In the genomic region with DNA sequence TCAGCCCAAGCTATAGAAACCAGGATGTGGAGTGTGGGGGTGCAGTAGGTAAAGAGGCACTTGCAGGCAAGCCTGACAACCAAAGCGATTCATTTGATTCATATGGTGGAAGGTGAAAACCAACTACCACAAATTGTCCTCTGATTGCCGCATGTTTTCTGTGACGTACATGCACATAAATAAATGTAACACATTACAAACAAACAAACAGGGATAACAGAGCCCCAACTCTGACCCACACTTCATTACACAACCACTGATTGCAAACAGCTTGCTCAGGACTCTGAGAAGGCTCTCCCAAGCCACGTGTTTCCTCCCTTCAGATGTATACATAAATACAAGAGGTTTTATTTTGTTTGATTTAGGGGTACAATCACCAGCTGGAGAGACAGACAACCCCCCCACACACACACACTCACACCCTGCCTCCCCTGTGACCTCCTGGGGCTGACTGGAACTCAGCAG, we compare ENCODE assay signal across 8 mouse cellular contexts. TPM values are rescaled to one million over a fixed set of nuclear protein-coding genes. Genes with fewer than 3 reads are reported as not detected.
DNase-seq lines count a peak whose midpoint lies in the region; ATAC-seq and TF ChIP-seq lines count a peak whose summit lies in the region.

No protein-coding gene starts in this region.

- H3K4me1 ChIP-seq in embryonic fibroblast, embryonic 13.5 days (ENCODE audit: control insufficient read depth, insufficient read depth, low read length) = peaks cover 3% of the 10 kb centered on the region
- peaks cover 16% of the 10 kb centered on the region for H3K4me1 ChIP-seq in limb, embryonic 15.5 days
- peaks cover 12% of the 10 kb centered on the region; the same call in 1 of the 2 replicates for H3K4me1 ChIP-seq in stomach, embryonic 14.5 days (ENCODE audit: control insufficient read depth, insufficient read depth, low read length)

- WGBS in limb, embryonic 15.5 days = 18% methylated on average over 4 of the region's 4 CpGs
- 29% methylated on average over 4 of the region's 4 CpGs for WGBS in stomach, embryonic 14.5 days

- peak overlapping the region; percentile 87 for H3K9ac ChIP-seq in limb, embryonic 15.5 days
- peak overlapping the region; percentile 73 for H3K9ac ChIP-seq in stomach, embryonic 14.5 days (replicated peaks; ENCODE audit: low read depth, low read length)

- no peaks in the 10 kb centered on the region for H3K27me3 ChIP-seq in limb, embryonic 15.5 days
- no peaks in the 10 kb centered on the region for H3K27me3 ChIP-seq in stomach, embryonic 14.5 days (ENCODE audit: control insufficient read depth, insufficient read depth, low read length)

- no peak for ATAC-seq in limb, embryonic 15.5 days (ENCODE audit: insufficient number of reproducible peaks, low FRiP score, low TSS enrichment, low read depth)
- no peak for ATAC-seq in stomach, embryonic 14.5 days (ENCODE audit: insufficient number of reproducible peaks, insufficient read depth, low FRiP score, low read depth)

- no peak for TF ChIP-seq CTCF in embryonic fibroblast, embryonic 13.5 days (IDR thresholded peaks at IDR 0.05; ENCODE audit: borderline replicate concordance, insufficient read depth, low read length)

- H3K27ac ChIP-seq in embryonic fibroblast, embryonic 13.5 days (ENCODE audit: insufficient read depth, low read length) = peak overlapping the region; percentile 72
- H3K27ac ChIP-seq in limb, embryonic 15.5 days = peak overlapping the region; percentile 88
- H3K27ac ChIP-seq in stomach, embryonic 14.5 days (ENCODE audit: low read length) = peak overlapping the region; percentile 75; the same call in 1 of the 2 replicates

- peaks cover 28% of the 10 kb centered on the region for H3K36me3 ChIP-seq in limb, embryonic 15.5 days
- peaks cover 28% of the 10 kb centered on the region for H3K36me3 ChIP-seq in stomach, embryonic 14.5 days (ENCODE audit: control insufficient read depth, insufficient read depth, low read length)

- no peak for TF ChIP-seq POLR2A in embryonic fibroblast, embryonic 13.5 days (IDR thresholded peaks at IDR 0.05; ENCODE audit: low read depth, low read length)

- peak; percentile 26 for DNase-seq in embryo, embryonic 10 days (ENCODE audit: low spot score)
- DNase-seq in embryo, embryonic 9.5 days (ENCODE audit: extremely low spot score) = no peak
- DNase-seq in 416B (ENCODE audit: low read depth) = peak; percentile 72
- no peak for DNase-seq in adrenal gland, adult 2 months
- no peak for DNase-seq in ovary, adult 18-20 months (ENCODE audit: low spot score)

- peak overlapping the region; percentile 64 for H3K4me3 ChIP-seq in embryonic fibroblast, embryonic 13.5 days (ENCODE audit: insufficient read depth, low read length)
- peak overlapping the region; percentile 89 for H3K4me3 ChIP-seq in limb, embryonic 15.5 days
- H3K4me3 ChIP-seq in stomach, embryonic 14.5 days (ENCODE audit: low read depth, low read length) = peak overlapping the region; percentile 80

- H3K4me2 ChIP-seq in limb, embryonic 15.5 days = peak overlapping the region; percentile 77
- peak overlapping the region; percentile 78 for H3K4me2 ChIP-seq in stomach, embryonic 14.5 days (replicated peaks; ENCODE audit: low read depth, low read length)

- no peaks in the 10 kb centered on the region for H3K9me3 ChIP-seq in limb, embryonic 15.5 days
- no peaks in the 10 kb centered on the region for H3K9me3 ChIP-seq in stomach, embryonic 14.5 days (ENCODE audit: control insufficient read depth, low read depth, low read length)

RNA-seq across cellular contexts. Expression of gene Man2a2, which starts 1.2 kb away (rescaled TPM):
- 47.6 and 55.1 TPM in 2 replicates for polyA plus RNA-seq in embryonic fibroblast, embryonic 13.5 days (2011; ENCODE audit: insufficient read length, low read depth, missing spikeins)
- 15.7 and 17.6 TPM in 2 replicates for polyA plus RNA-seq in limb, embryonic 15.5 days (2015; fragmentation: Nextera tagmentation; extraction: Ambion mirVana)
- 18.3 and 19.8 TPM in 2 replicates for polyA plus RNA-seq in stomach, embryonic 14.5 days (2014; fragmentation: Nextera tagmentation; extraction: Ambion mirVana)
- 10 to 100 TPM; 77.2 to 99.3 TPM for total RNA-seq in adrenal gland, adult 2 months (2021)
- polyA plus RNA-seq in adrenal gland, adult 2 months (2012; rRNA removed) = 252 and 304 TPM in 2 replicates

RNA-seq across cellular contexts. Expression of gene Fes, which starts 17.7 kb away (rescaled TPM):
- 7.5 and 7.9 TPM in 2 replicates for polyA plus RNA-seq in embryonic fibroblast, embryonic 13.5 days (2011; ENCODE audit: insufficient read length, low read depth, missing spikeins)
- polyA plus RNA-seq in limb, embryonic 15.5 days (2015; fragmentation: Nextera tagmentation; extraction: Ambion mirVana) = 14.8 and 15.8 TPM in 2 replicates
- polyA plus RNA-seq in stomach, embryonic 14.5 days (2014; fragmentation: Nextera tagmentation; extraction: Ambion mirVana) = 9.1 and 9.5 TPM in 2 replicates
- 10 to 100 TPM in 1 of 2 experiments, 1 to 10 TPM in 1; 7.9 to 13.0 TPM for total RNA-seq in adrenal gland, adult 2 months (2021)
- 13.1 and 14.8 TPM in 2 replicates for polyA plus RNA-seq in adrenal gland, adult 2 months (2012; rRNA removed)

RNA-seq across cellular contexts. Expression of gene Hddc3, which starts 27.1 kb away (rescaled TPM):
- 12.2 and 15.4 TPM in 2 replicates for polyA plus RNA-seq in embryonic fibroblast, embryonic 13.5 days (2011; ENCODE audit: insufficient read length, low read depth, missing spikeins)
- polyA plus RNA-seq in limb, embryonic 15.5 days (2015; fragmentation: Nextera tagmentation; extraction: Ambion mirVana) = 18.4 and 19.4 TPM in 2 replicates
- 24.3 and 26.5 TPM in 2 replicates for polyA plus RNA-seq in stomach, embryonic 14.5 days (2014; fragmentation: Nextera tagmentation; extraction: Ambion mirVana)
- 10 to 100 TPM; 45.5 to 50.8 TPM for total RNA-seq in adrenal gland, adult 2 months (2021)
- polyA plus RNA-seq in adrenal gland, adult 2 months (2012; rRNA removed) = 25.1 and 36.4 TPM in 2 replicates

RNA-seq across cellular contexts. Expression of gene Unc45a, which starts 29.2 kb away (rescaled TPM):
- polyA plus RNA-seq in embryonic fibroblast, embryonic 13.5 days (2011; ENCODE audit: insufficient read length, low read depth, missing spikeins) = 34.4 and 46.6 TPM in 2 replicates
- 51.4 and 51.7 TPM in 2 replicates for polyA plus RNA-seq in limb, embryonic 15.5 days (2015; fragmentation: Nextera tagmentation; extraction: Ambion mirVana)
- 28.6 and 29.4 TPM in 2 replicates for polyA plus RNA-seq in stomach, embryonic 14.5 days (2014; fragmentation: Nextera tagmentation; extraction: Ambion mirVana)
- total RNA-seq in adrenal gland, adult 2 months (2021) = 10 to 100 TPM; 66.5 to 73.0 TPM
- polyA plus RNA-seq in adrenal gland, adult 2 months (2012; rRNA removed) = 69.1 and 76.9 TPM in 2 replicates

RNA-seq across cellular contexts. Expression of gene Furin, which starts 35.2 kb away (rescaled TPM):
- 71.5 and 83.7 TPM in 2 replicates for polyA plus RNA-seq in embryonic fibroblast, embryonic 13.5 days (2011; ENCODE audit: insufficient read length, low read depth, missing spikeins)
- polyA plus RNA-seq in limb, embryonic 15.5 days (2015; fragmentation: Nextera tagmentation; extraction: Ambion mirVana) = 12.8 and 13.7 TPM in 2 replicates
- polyA plus RNA-seq in stomach, embryonic 14.5 days (2014; fragmentation: Nextera tagmentation; extraction: Ambion mirVana) = 10.8 and 12.4 TPM in 2 replicates
- total RNA-seq in adrenal gland, adult 2 months (2021) = 100 to 1,000 TPM; 158 to 185 TPM
- polyA plus RNA-seq in adrenal gland, adult 2 months (2012; rRNA removed) = 225 and 227 TPM in 2 replicates

Comparison
In these comparisons a context has a peak if more than half of its experiments do, and no peak if none do; other contexts are left out.
1. DNase-seq: peak in embryo, embryonic 10 days (single experiment) and 416B (single experiment); none in embryo, embryonic 9.5 days (single experiment), adrenal gland, adult 2 months (single experiment) and ovary, adult 18-20 months (single experiment).
2. Peak in every context shown above with its lines, with median percentiles within 50 percentile points of each other: H3K27ac ChIP-seq and H3K4me3 ChIP-seq.